Mouse (Mus musculus) kidney, adult 18-20 months (tissue): ENCODE measurements around the gene Pparg.

Experiments
- DNase-seq: peaks from one replicate; pipeline ENCODE4 v3.0.0; 2021

Pparg gene

GRCm38 (mm10) chr6:115466601-115467000 is 105.8 kb downstream of the Pparg start:
- DNase-seq: no peak

- peak; percentile 26 for DNase-seq
Observed at GRCm38 (mm10) chr6:115469666-115470581, 109.2 kb downstream of the Pparg start.

- DNase-seq: no peak
Observed at GRCm38 (mm10) chr6:115471956-115472355, 111.2 kb downstream of the Pparg start.

- DNase-seq: no peak
Observed at GRCm38 (mm10) chr6:115477081-115477695, 116.4 kb downstream of the Pparg start.

- no peak for DNase-seq
Observed at GRCm38 (mm10) chr6:115479963-115480321, 119.2 kb downstream of the Pparg start.

GRCm38 (mm10) chr6:115480322-115481017 is 119.7 kb downstream of the Pparg start:
- DNase-seq: peak; percentile 19

GRCm38 (mm10) chr6:115481018-115481354 is 120.2 kb downstream of the Pparg start:
- no peak for DNase-seq

- DNase-seq: no peak
Observed at GRCm38 (mm10) chr6:115481603-115482002, 120.9 kb downstream of the Pparg start.

GRCm38 (mm10) chr6:115485635-115486034 is 124.9 kb downstream of the Pparg start:
- DNase-seq: no peak

GRCm38 (mm10) chr6:115489831-115490230 is 129.1 kb downstream of the Pparg start:
- no peak for DNase-seq

- no peak for DNase-seq
Observed at GRCm38 (mm10) chr6:115492952-115493613, 132.3 kb downstream of the Pparg start.

- no peak for DNase-seq
Observed at GRCm38 (mm10) chr6:115493824-115494223, 133.1 kb downstream of the Pparg start.

- DNase-seq: no peak
Observed at GRCm38 (mm10) chr6:115499540-115499939, 138.8 kb downstream of the Pparg start.

- no peak for DNase-seq
Observed at GRCm38 (mm10) chr6:115500234-115500633, 139.5 kb downstream of the Pparg start.

GRCm38 (mm10) chr6:115501131-115501530 is 140.4 kb downstream of the Pparg start:
- DNase-seq: no peak

- no peak for DNase-seq
Observed at GRCm38 (mm10) chr6:115503038-115503437, 142.3 kb downstream of the Pparg start.

GRCm38 (mm10) chr6:115503549-115504159 is 142.9 kb downstream of the Pparg start:
- DNase-seq: no peak

- DNase-seq: no peak
Observed at GRCm38 (mm10) chr6:115504160-115504558, 143.4 kb downstream of the Pparg start.

GRCm38 (mm10) chr6:115504915-115505314 is 144.2 kb downstream of the Pparg start:
- no peak for DNase-seq

GRCm38 (mm10) chr6:115506425-115506824 is 145.7 kb downstream of the Pparg start:
- DNase-seq: no peak

GRCm38 (mm10) chr6:115511447-115511846 is 150.7 kb downstream of the Pparg start:
- DNase-seq: no peak

GRCm38 (mm10) chr6:115513207-115513606 is 152.5 kb downstream of the Pparg start:
- DNase-seq: no peak

- DNase-seq: no peak
Observed at GRCm38 (mm10) chr6:115517904-115518303, 157.2 kb downstream of the Pparg start.
